Mouse (Mus musculus): ENCODE data around the gene Sertad2.

Gene Sertad2

GRCm38 (mm10) chr11:20542739-20543452, at the start of gene Sertad2:
Sertad2 (plus strand) TSS chr11:20543253.
- DNase-seq (ENCODE audit: low spot score) = peak; percentile 97

GRCm38 (mm10) chr11:20493922-20494626, 49.0 kb upstream of the Sertad2 start:
- no peak for DNase-seq (ENCODE audit: low spot score)

GRCm38 (mm10) chr11:20500516-20500915, 42.5 kb upstream of the Sertad2 start:
- no peak for DNase-seq (ENCODE audit: low spot score)

GRCm38 (mm10) chr11:20501160-20501955, 41.7 kb upstream of the Sertad2 start:
- no peak for DNase-seq (ENCODE audit: low spot score)

- DNase-seq (ENCODE audit: low spot score) = no peak
Measured at GRCm38 (mm10) chr11:20513574-20513973, 29.5 kb upstream of the Sertad2 start.

- DNase-seq (ENCODE audit: low spot score) = no peak
Measured at GRCm38 (mm10) chr11:20514757-20515156, 28.3 kb upstream of the Sertad2 start.

- no peak for DNase-seq (ENCODE audit: low spot score)
Measured at GRCm38 (mm10) chr11:20521321-20521720, 21.7 kb upstream of the Sertad2 start.

- no peak for DNase-seq (ENCODE audit: low spot score)
Measured at GRCm38 (mm10) chr11:20522750-20523149, 20.3 kb upstream of the Sertad2 start.

- no peak for DNase-seq (ENCODE audit: low spot score)
Measured at GRCm38 (mm10) chr11:20524435-20524834, 18.6 kb upstream of the Sertad2 start.

GRCm38 (mm10) chr11:20525909-20526308, 17.1 kb upstream of the Sertad2 start:
- no peak for DNase-seq (ENCODE audit: low spot score)

- DNase-seq (ENCODE audit: low spot score) = no peak
Measured at GRCm38 (mm10) chr11:20527901-20528300, 15.2 kb upstream of the Sertad2 start.

GRCm38 (mm10) chr11:20531682-20531991, 11.4 kb upstream of the Sertad2 start:
- no peak for DNase-seq (ENCODE audit: low spot score)

GRCm38 (mm10) chr11:20531992-20532881, 10.8 kb upstream of the Sertad2 start:
- DNase-seq (ENCODE audit: low spot score) = peak; percentile 38

GRCm38 (mm10) chr11:20533231-20533630, 9.8 kb upstream of the Sertad2 start:
- no peak for DNase-seq (ENCODE audit: low spot score)

- DNase-seq (ENCODE audit: low spot score) = no peak
Measured at GRCm38 (mm10) chr11:20537221-20537620, 5.8 kb upstream of the Sertad2 start.

GRCm38 (mm10) chr11:20538496-20538895, 4.6 kb upstream of the Sertad2 start:
- DNase-seq (ENCODE audit: low spot score) = no peak

GRCm38 (mm10) chr11:20541280-20541679, 1.8 kb upstream of the Sertad2 start:
- no peak for DNase-seq (ENCODE audit: low spot score)

- peak; percentile 70 for DNase-seq (ENCODE audit: low spot score)
Measured at GRCm38 (mm10) chr11:20541995-20542637, 937 bp upstream of the Sertad2 start.

- no peak for DNase-seq (ENCODE audit: low spot score)
Measured at GRCm38 (mm10) chr11:20543453-20544120, 534 bp downstream of the Sertad2 start.

GRCm38 (mm10) chr11:20544376-20544775, 1.3 kb downstream of the Sertad2 start:
- DNase-seq (ENCODE audit: low spot score) = no peak

All from urinary bladder, postnatal 25 days (tissue).